Mouse (Mus musculus) intestine, embryonic 14.5 days (tissue): Measurements from ENCODE around the gene Dpm2. TPM values are rescaled to one million over a fixed set of nuclear protein-coding genes. Genes with fewer than 3 reads are reported as not detected.

ENCODE experiments used
- ATAC-seq: fragments of 200-750 bp; cut with Nextera tagmentation; replicated peaks from 2 replicates; pipeline ENCODE4 v1.8.0; 2017; ENCODE audit warnings: low read depth, moderate number of reproducible peaks, moderate TSS enrichment, moderate library complexity; ENCODE audit not compliant: low FRiP score, low TSS enrichment
- DNase-seq: peaks from one replicate; pipeline ENCODE4 v3.0.0-alpha.2; 2018; ENCODE audit warnings: low spot score
- H3K27ac ChIP-seq: fragments of 300-500 bp; sonication (generic); 2 replicates; pipeline ENCODE4 v1.5.1; 2014; ENCODE audit warnings: low read depth, mild to moderate bottlenecking, control low read depth
- H3K27me3 ChIP-seq: fragments of 300-500 bp; sonication (generic); replicated peaks from 2 replicates; pipeline ENCODE4 v1.6.1; 2014; ENCODE audit warnings: low read length, control low read depth; ENCODE audit not compliant: control insufficient read depth, insufficient read depth
- H3K36me3 ChIP-seq: fragments of 300-500 bp; sonication (generic); 2 replicates; pipeline ENCODE4 v1.6.1; 2014; ENCODE audit warnings: low read length, control low read depth; ENCODE audit not compliant: control insufficient read depth, insufficient read depth
- H3K4me1 ChIP-seq: fragments of 300-500 bp; sonication (generic); replicated peaks from 2 replicates; pipeline ENCODE4 v1.6.1; 2014; ENCODE audit warnings: low read length, control low read depth, mixed read lengths; ENCODE audit not compliant: control insufficient read depth, insufficient read depth
- H3K4me2 ChIP-seq: fragments of 300-500 bp; sonication (generic); 2 replicates; pipeline ENCODE4 v1.6.1; 2014; ENCODE audit warnings: low read length
- H3K4me3 ChIP-seq: fragments of 300-500 bp; sonication (generic); 2 replicates; pipeline ENCODE4 v1.5.1; 2014; ENCODE audit warnings: low read depth, low read length, control low read depth, mixed read lengths
- H3K9ac ChIP-seq: fragments of 300-500 bp; sonication (generic); 2 replicates; pipeline ENCODE4 v1.6.1; 2014; ENCODE audit warnings: mild to moderate bottlenecking, low read length
- H3K9me3 ChIP-seq: fragments of 300-500 bp; sonication (generic); 2 replicates; pipeline ENCODE4 v1.6.1; 2016; ENCODE audit warnings: low read length, control low read depth; ENCODE audit not compliant: control insufficient read depth
- WGBS: fragments of 180-500 bp; shearing (Covaris S2); extraction: QIAGEN DNeasy Blood & Tissue Kit; methylation state at CpG from one replicate; pipeline ENCODE4 v1.1.7; 2014; 5-methylcytosine and 5-hydroxymethylcytosine counted together
- polyA plus RNA-seq: library from polyadenylated mRNA; unstranded; fragments of >200 nt; fragmentation: Nextera tagmentation; extraction: Ambion mirVana; gene quantifications from 2 replicates; pipeline ENCODE4 v1.2.1, GENCODE M21; 2014

Dpm2 gene
- polyA plus RNA-seq, 1 experiment from 2014 or later = 118 TPM

- 79% methylated on average over 7 of the region's 7 CpGs for WGBS
- Histone ChIP-seq H3K36me3 (no peaks in the 10 kb centered on the region), H3K9ac (no peak overlapping the region), H3K27me3 (no peaks in the 10 kb centered on the region), H3K9me3 (no peaks in the 10 kb centered on the region), H3K4me1 (peaks cover 27% of the 10 kb centered on the region), H3K27ac (no peak overlapping the region), H3K4me3 (no peak overlapping the region), H3K4me2 (no peak overlapping the region)
- DNase-seq (no peak), ATAC-seq (no peak)
These were observed 14.6 kb downstream of the Dpm2 start for GRCm38 (mm10) chr2:32585149-32585714.

DNA sequence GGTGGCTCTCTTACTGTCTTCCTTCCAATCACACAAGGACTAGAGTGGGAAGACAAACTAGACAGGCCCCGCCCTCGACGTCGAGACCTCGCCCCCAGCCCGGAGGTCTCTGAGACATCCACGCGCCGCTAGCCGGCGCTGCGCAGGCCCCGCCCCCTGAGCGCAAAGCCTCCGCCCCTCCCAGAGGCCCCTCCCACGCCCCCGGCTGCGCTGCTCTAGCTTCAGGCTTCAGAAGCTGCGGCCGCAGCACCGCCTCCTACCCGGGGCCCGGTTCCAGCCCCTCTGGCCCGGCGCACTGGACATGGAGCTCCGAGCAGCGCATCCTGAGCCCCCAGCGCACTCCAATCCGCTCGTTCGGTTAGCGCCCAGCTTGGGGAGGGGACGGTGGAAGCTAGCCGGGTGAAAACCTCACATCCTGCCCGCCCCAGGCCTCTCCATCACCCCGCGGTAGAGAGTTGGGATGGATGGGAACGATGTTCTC, 16.3 kb downstream of the Dpm2 start, which contains the start of gene St6galnac4:
Gene St6galnac4 (plus strand): TSS at position 225 of the 481 bp plus-strand sequence.
- peak within 1 kb of the TSS; percentile 47 for H3K27ac ChIP-seq
- peaks cover 27% of the 10 kb centered on the region for H3K4me1 ChIP-seq
- peak within 1 kb of the TSS; percentile 58 for H3K4me3 ChIP-seq
- H3K36me3 ChIP-seq = no peaks in the 10 kb centered on the region
- peak within 1 kb of the TSS; percentile 59 for H3K9ac ChIP-seq
- ATAC-seq = peak; percentile 81
- H3K9me3 ChIP-seq = no peaks in the 10 kb centered on the region
- H3K27me3 ChIP-seq = no peaks in the 10 kb centered on the region
- under 1% methylated on average over 36 of the region's 38 CpGs for WGBS
- peak; percentile 95 for DNase-seq
- peak within 1 kb of the TSS; percentile 77 for H3K4me2 ChIP-seq

DNA sequence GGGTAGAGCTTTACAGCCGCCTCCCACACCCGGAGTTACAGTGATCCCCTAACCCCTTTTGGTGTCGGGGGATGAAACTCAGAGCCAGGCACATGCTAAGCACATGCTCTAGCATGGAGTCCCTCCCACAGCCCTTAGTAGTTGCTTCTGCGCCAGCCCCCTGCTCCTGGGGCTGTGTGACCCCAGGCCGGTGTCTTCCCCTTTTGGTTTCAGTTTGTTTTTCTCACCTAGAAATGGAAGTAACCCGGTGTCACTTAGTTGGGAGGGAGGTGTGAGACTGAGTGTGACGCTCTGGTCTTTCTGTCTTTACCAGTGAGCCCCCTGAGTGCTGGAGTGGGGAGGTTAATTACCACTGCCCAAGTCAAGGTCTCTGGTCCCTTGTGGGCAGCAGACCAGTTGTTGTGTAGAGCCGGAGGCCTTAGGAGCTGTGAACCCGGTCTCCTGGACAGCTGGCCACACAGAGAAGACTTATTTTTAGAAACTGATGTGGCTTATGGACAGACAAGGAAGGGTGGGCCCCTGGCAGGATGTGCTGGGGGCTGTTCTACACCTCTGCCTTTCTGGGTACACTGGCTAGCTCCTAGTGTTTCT, 17.2 kb downstream of the Dpm2 start:
- 30% methylated on average over 9 of the region's 9 CpGs for WGBS
- peaks cover 26% of the 10 kb centered on the region for H3K4me1 ChIP-seq
- H3K9me3 ChIP-seq = no peaks in the 10 kb centered on the region
- H3K36me3 ChIP-seq = no peaks in the 10 kb centered on the region
- H3K9ac ChIP-seq = peak overlapping the region; percentile 59
- no peak for ATAC-seq
- no peak overlapping the region; the same call in 1 of the 2 replicates for H3K27ac ChIP-seq
- DNase-seq = no peak
- H3K27me3 ChIP-seq = no peaks in the 10 kb centered on the region
- peak overlapping the region; percentile 58 for H3K4me3 ChIP-seq
- H3K4me2 ChIP-seq = peak overlapping the region; percentile 77

DNA sequence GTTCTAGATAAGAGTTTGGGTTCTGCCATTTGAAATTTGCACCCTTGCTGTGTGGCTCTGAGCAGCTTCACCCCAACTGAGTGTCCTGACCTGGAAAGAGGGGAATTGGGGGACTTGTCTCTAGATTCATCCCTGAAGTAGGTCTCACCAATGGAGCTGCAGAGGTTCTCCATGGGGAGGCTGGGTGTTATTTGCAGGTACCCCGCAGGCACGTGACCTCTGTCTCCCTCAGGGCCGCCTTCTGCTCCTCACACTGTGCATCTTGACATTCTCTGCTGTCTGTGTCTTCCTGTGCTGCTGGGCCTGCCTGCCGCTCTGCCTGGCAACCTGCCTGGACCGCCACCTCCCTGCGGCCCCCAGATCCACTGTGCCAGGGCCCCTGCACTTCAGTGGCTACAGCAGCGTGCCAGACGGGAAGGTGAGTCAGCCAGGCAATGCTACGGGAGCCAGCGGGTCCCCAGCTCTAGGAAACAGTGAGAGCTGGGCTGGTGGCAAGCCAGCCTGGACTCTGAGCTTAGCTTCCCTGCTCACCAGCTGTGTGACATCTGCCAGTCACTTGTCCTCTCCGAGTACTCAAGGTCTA, 18.6 kb downstream of the Dpm2 start:
- WGBS = 67% methylated on average over 11 of the region's 11 CpGs
- no peaks in the 10 kb centered on the region for H3K27me3 ChIP-seq
- H3K4me3 ChIP-seq = no peak overlapping the region
- H3K27ac ChIP-seq = no peak overlapping the region
- H3K4me1 ChIP-seq = peaks cover 20% of the 10 kb centered on the region
- ATAC-seq (no peak), DNase-seq (no peak)
- no peak overlapping the region for H3K4me2 ChIP-seq
- no peaks in the 10 kb centered on the region for H3K9me3 ChIP-seq
- H3K36me3 ChIP-seq = peaks cover 4% of the 10 kb centered on the region; the same call in 1 of the 2 replicates
- no peak overlapping the region for H3K9ac ChIP-seq

DNA sequence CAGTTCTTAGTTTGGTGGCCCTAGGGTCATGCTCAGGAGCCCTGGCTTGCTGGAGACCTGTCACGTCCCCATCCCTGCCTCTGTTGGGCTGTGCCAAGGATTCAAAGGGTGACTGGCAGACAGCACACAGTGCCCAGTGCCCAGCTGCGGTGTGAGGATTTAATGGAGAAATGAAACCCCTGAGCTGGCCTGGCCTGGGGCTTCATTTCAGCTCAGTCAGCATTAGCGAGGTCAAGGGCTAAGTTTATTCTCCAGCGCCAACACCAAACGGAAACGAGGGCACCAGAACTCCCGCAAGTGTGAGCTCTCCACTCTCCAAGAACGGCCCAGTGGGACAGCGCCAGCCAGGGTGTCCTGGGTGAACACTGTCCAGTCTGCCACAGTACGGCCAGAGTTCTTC, 19.6 kb downstream of the Dpm2 start:
- Histone ChIP-seq H3K4me1 (peaks cover 20% of the 10 kb centered on the region), H3K27ac (no peak overlapping the region), H3K4me2 (no peak overlapping the region), H3K36me3 (peaks cover 13% of the 10 kb centered on the region; the same call in 1 of the 2 replicates), H3K9me3 (no peaks in the 10 kb centered on the region), H3K9ac (no peak overlapping the region), H3K4me3 (no peak overlapping the region), H3K27me3 (no peaks in the 10 kb centered on the region)
- ATAC-seq (no peak), DNase-seq (no peak)
- 78% methylated on average over 10 of the region's 10 CpGs for WGBS

GRCm38 (mm10) chr2:32591249-32591648, 20.6 kb downstream of the Dpm2 start:
- no peak for DNase-seq
- peaks cover 20% of the 10 kb centered on the region for H3K4me1 ChIP-seq
- no peaks in the 10 kb centered on the region for H3K27me3 ChIP-seq
- H3K9me3 ChIP-seq = no peaks in the 10 kb centered on the region
- no peak overlapping the region for H3K27ac ChIP-seq
- H3K4me3 ChIP-seq = no peak overlapping the region
- no peak overlapping the region for H3K4me2 ChIP-seq
- peaks cover 20% of the 10 kb centered on the region; the same call in 1 of the 2 replicates for H3K36me3 ChIP-seq
- no peak for ATAC-seq
- no peak overlapping the region for H3K9ac ChIP-seq
- 76% methylated on average over 6 of the region's 6 CpGs for WGBS

DNA sequence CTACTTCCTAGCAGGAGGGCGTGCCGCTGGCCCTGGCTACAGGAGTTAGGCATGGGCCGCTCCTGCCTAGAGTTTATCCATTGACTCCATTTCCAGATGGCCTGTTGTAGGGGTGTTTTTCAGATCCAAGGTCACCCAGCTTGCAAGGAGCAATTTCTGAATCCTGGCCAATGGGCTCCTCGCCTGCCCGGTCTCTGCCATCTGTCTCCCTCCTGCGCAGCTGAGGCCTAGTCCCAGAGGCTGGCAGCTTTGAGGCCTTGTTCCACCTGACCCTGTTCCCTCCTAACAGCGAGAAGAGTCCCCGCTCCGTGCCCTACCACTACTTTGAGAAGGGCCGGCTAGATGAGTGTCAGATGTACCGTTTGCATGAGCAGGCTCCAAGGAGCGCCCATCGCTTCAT, 26.1 kb downstream of the Dpm2 start:
- Histone ChIP-seq H3K9ac (no peak overlapping the region), H3K4me2 (no peak overlapping the region), H3K4me1 (no peaks in the 10 kb centered on the region; the same call in 1 of the 2 replicates), H3K4me3 (no peak overlapping the region), H3K9me3 (no peaks in the 10 kb centered on the region), H3K27ac (no peak overlapping the region), H3K27me3 (no peaks in the 10 kb centered on the region), H3K36me3 (peaks cover 29% of the 10 kb centered on the region)
- ATAC-seq (no peak), DNase-seq (no peak)
- 91% methylated on average over 13 of the region's 13 CpGs for WGBS

GRCm38 (mm10) chr2:32597248-32597647, 26.6 kb downstream of the Dpm2 start:
- Histone ChIP-seq H3K27ac (no peak overlapping the region), H3K27me3 (no peaks in the 10 kb centered on the region), H3K4me3 (no peak overlapping the region), H3K9ac (no peak overlapping the region), H3K4me1 (no peaks in the 10 kb centered on the region; the same call in 1 of the 2 replicates), H3K9me3 (no peaks in the 10 kb centered on the region), H3K36me3 (peaks cover 29% of the 10 kb centered on the region), H3K4me2 (no peak overlapping the region)
- DNase-seq = no peak
- ATAC-seq = no peak
- 83% methylated on average over 5 of the region's 5 CpGs for WGBS
